Mouse (Mus musculus) liver, postnatal 0 days (tissue): ENCODE data around the gene Adamts17.

ENCODE experiments used
- CTCF ChIP-seq: sonication (generic); IDR thresholded peaks from 2 replicates; pipeline ENCODE4 v1.5.1; 2016; ENCODE audit warnings: antibody characterized with exemption, low read depth
- EP300 ChIP-seq: IDR thresholded peaks from 2 replicates; pipeline ENCODE4 v1.6.1; 2016; ENCODE audit warnings: antibody characterized with exemption, low read depth, mild to moderate bottlenecking

GRCm38 (mm10) chr7:67064627-67065305, 225.2 kb downstream of the Adamts17 start:
- no peak for TF ChIP-seq CTCF
- no peak for TF ChIP-seq EP300
